Mouse (Mus musculus): ENCODE measurements around the gene Grin1. TPM values are rescaled to one million over a fixed set of nuclear protein-coding genes. Genes with fewer than 3 reads are reported as not detected.

Grin1 gene
- total RNA-seq, 2 experiments from 2014 or later = not detected

DNA sequence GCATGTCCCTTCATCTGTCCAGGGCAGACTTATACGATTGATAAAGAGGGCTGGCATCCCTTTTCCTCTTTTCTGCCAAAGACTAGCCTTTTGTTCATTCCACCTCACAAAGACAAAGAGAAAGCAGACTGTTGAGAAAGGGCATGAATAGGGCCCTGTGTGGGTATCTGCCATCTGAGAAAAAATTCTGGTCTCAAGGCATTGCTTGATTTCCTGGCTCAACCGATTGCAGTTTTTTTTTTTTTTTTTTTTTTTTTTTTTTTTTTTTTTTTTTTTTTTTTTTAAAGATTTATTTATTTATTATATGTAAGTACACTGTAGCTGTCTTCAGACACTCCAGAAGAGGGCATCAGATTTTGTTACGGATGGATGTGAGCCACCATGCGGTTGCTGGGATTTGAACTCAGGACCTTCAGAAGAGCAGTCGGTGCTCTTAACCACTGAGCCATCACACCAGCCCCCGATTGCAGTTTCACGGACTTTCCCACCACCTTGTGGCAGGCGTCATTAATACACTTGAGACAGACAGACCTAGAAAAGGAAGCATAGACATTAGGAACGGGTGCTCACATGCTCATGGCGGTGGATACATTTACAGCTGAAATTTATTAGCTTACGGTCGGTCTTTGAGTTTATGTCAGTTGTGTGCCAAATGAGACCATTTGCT, 62.4 kb downstream of the Grin1 start:
- peak; percentile 67 for DNase-seq

DNA sequence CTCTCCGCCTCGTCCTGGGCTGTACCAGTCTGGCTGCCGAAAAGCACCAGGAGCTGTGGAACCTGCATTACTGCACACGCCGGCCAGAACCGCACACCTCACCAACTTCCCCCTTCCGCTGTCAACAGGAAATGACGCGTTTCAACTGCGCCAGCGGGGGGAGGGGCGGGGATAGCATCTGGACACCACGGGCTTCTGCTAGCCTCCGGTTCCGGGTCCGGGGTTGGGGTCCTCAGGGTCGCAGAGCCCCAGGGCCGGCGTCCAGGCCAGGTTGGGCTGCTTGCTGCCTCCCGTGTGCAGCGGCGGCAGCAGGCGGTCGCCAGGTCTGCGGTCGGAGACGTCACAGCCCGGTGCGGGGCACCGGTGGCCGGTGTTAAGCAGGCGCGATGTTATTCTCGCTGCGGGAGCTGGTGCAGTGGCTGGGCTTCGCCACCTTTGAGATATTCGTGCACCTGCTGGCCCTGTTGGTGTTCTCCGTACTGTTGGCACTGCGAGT, 63.7 kb downstream of the Grin1 start, which contains the start of gene Tmem203:
Gene Tmem203 (plus strand): TSS at position 156 of the 496 bp plus-strand sequence.
- peak; percentile 88 for DNase-seq

GRCm38 (mm10) chr2:25252331-25252730, 66.7 kb downstream of the Grin1 start:
- no peak for DNase-seq

- no peak for DNase-seq
These were observed 72.6 kb downstream of the Grin1 start, which contains the start of gene AL732309.1 for GRCm38 (mm10) chr2:25246183-25247072. Gene AL732309.1 (minus strand): TSS chr2:25246863.

DNA sequence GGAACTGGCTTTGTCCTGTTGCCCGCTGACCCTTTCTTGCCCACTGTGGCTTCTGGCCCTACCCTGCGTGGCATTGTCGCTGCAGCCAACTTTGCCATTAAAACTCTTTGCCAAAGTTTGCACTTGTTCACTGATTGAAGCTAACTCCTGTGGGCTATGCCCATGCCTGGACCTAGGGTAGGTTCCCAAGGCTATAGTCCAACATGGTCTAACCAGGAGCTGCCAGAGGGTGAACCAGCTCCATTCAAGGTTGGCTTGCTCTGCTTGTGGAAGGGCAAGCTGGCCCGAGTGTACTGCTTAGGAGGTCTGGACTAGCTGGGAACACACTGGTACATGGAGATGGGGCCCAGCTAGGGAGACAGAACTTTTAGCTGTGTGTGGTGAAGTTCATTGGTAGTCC, 74.8 kb downstream of the Grin1 start:
- no peak for DNase-seq

GRCm38 (mm10) chr2:25243342-25243741, 75.6 kb downstream of the Grin1 start:
- DNase-seq = no peak

DNA sequence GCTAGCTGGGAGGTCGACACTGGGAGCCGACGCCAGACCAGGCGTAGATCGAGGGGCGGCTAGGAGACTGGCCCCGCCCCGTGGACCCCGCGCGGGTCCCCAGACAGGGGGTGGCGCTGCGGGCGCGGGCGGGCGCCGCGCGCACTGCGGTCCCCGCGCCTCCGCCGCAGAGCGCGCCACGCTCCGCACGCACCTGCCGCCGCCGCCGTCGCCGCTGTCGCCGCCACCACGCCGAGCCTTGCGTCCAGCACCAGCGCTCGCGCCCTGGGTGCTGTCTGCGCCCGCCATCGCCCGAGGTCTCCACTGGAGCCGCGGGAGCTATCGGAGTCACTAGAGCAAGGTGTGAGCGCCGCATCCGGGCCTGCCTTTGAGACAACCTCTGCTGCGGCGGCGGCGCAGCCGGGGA, 76.9 kb downstream of the Grin1 start, which contains the start of the genes Rnf208 and Cysrt1:
Gene Rnf208 (plus strand): TSS at position 155 of the 406 bp plus-strand sequence.
Gene Cysrt1 (minus strand): TSS at position 352 of the 406 bp plus-strand sequence.
- no peak for DNase-seq

DNA sequence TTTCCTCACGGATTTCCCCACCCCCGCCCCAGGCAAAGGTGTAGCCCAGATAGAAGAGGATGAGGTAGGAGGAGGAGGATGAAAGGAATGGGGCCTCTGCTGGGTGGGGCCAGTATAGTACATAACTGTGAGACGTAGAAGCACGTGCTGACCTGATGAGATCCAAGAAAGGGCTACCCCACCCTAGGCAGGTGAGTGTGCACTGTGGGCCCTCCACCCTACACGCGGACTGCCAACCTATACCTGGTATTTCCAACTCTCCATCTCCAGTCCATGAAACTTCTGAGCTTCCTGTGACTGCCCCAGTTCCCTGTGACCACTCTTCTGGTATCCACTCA, 77.6 kb downstream of the Grin1 start:
- no peak for DNase-seq

Other genes starting within 250 kb of the Grin1 start
- not detected for gene Entpd8, start 238.9 kb downstream of the Grin1 start, total RNA-seq (2021)
- gene Noxa1, start 224.0 kb downstream of the Grin1 start, total RNA-seq (2021) = not detected
- 10 to 100 TPM; 31.2 to 33.4 TPM for gene Nrarp, start 138.4 kb downstream of the Grin1 start, total RNA-seq (2021)
- 1 to 10 TPM; 4.4 to 5.8 TPM for gene Tor4a, start 122.3 kb downstream of the Grin1 start, total RNA-seq (2021)
- 10 to 100 TPM; 43.4 to 44.5 TPM for gene Nelfb, start 107.7 kb downstream of the Grin1 start, total RNA-seq (2021)
- not detected for gene Stpg3, start 104.5 kb downstream of the Grin1 start, total RNA-seq (2021)
- not detected for gene Fam166a, start 100.4 kb downstream of the Grin1 start, total RNA-seq (2021)
- gene Tubb4b, start 94.5 kb downstream of the Grin1 start, total RNA-seq (2021) = 100 to 1,000 TPM; 415 to 442 TPM
- gene Slc34a3, start 84.8 kb downstream of the Grin1 start, total RNA-seq (2021) = not detected
- gene Rnf224, start 82.4 kb downstream of the Grin1 start, total RNA-seq (2021) = not detected
- gene Rnf208, start 76.9 kb downstream of the Grin1 start, total RNA-seq (2021) = 1 to 10 TPM; 1.5 to 3.0 TPM
- not detected for gene Cysrt1, start 76.7 kb downstream of the Grin1 start, total RNA-seq (2021)
- 1 to 10 TPM; 1.3 to 1.8 TPM for gene AL732309.1, start 72.3 kb downstream of the Grin1 start, total RNA-seq (2021)
- gene Tmem203, start 63.7 kb downstream of the Grin1 start, total RNA-seq (2021) = 10 to 100 TPM; 16.9 to 18.1 TPM
- 1 to 10 TPM; 4.9 to 5.7 TPM for gene Tprn, start 56.6 kb downstream of the Grin1 start, total RNA-seq (2021)
- gene Ssna1, start 46.7 kb downstream of the Grin1 start, total RNA-seq (2021) = 10 to 100 TPM; 60.0 to 62.0 TPM
- 10 to 100 TPM; 49.7 to 53.1 TPM for gene Anapc2, start 46.7 kb downstream of the Grin1 start, total RNA-seq (2021)
- gene Tmem210, start 31.0 kb downstream of the Grin1 start, total RNA-seq (2021) = not detected
- gene Lrrc26, start 29.3 kb downstream of the Grin1 start, total RNA-seq (2021) = not detected
- 10 to 100 TPM; 27.2 to 28.6 TPM for gene Man1b1, start 13.2 kb upstream of the Grin1 start, total RNA-seq (2021)
- 1 to 10 TPM; 4.7 to 5.2 TPM for gene Dpp7, start 37.2 kb upstream of the Grin1 start, total RNA-seq (2021)
- gene Uap1l1, start 46.5 kb upstream of the Grin1 start, total RNA-seq (2021) = 1 to 10 TPM; 7.3 to 9.5 TPM
- gene Sapcd2, start 53.1 kb upstream of the Grin1 start, total RNA-seq (2021) = 10 to 100 TPM in 1 of 2 experiments, 1 to 10 TPM in 1; 8.7 to 10.8 TPM
- gene Entpd2, start 76.7 kb upstream of the Grin1 start, total RNA-seq (2021) = 1 to 10 TPM; 5.7 to 8.5 TPM
- gene Npdc1, start 80.2 kb upstream of the Grin1 start, total RNA-seq (2021) = 10 to 100 TPM; 33.1 to 35.2 TPM
- under 1 TPM in 1 of 2 experiments, not detected in 1; 0.11 TPM for gene Fut7, start 104.1 kb upstream of the Grin1 start, total RNA-seq (2021)
- gene Abca2, start 109.5 kb upstream of the Grin1 start, total RNA-seq (2021) = 10 to 100 TPM; 19.4 to 20.7 TPM
- 1 to 10 TPM; 2.8 to 4.1 TPM for gene Clic3, start 137.7 kb upstream of the Grin1 start, total RNA-seq (2021)
- 10 to 100 TPM; 30.5 to 32.8 TPM for gene Paxx, start 141.9 kb upstream of the Grin1 start, total RNA-seq (2021)
- 100 to 1,000 TPM; 117 to 137 TPM for gene Ptgds, start 150.9 kb upstream of the Grin1 start, total RNA-seq (2021)
- gene Lcn12, start 174.7 kb upstream of the Grin1 start, total RNA-seq (2021) = not detected
- gene Fbxw5, start 181.6 kb upstream of the Grin1 start, total RNA-seq (2021) = 10 to 100 TPM; 93.6 to 98.6 TPM
- under 1 TPM in 1 of 2 experiments, not detected in 1; 0.45 TPM for gene C8g, start 182.5 kb upstream of the Grin1 start, total RNA-seq (2021)
- 10 to 100 TPM; 13.2 to 15.8 TPM for gene Traf2, start 227.8 kb upstream of the Grin1 start, total RNA-seq (2021)
- 100 to 1,000 TPM; 151 to 152 TPM for gene Edf1, start 238.7 kb upstream of the Grin1 start, total RNA-seq (2021)